Mouse (Mus musculus) frontal cortex, postnatal 10 days (tissue): ENCODE measurements at regions not wholly inside any gene's neighbourhood (a gene's known extent, or its start where the extent isn't known, plus 50 kb on each side); places are given as distances from the start of the nearest gene placed in this dataset.
A peak's percentile ranks its signal among the peaks of the same experiment; 100 is the strongest.
"Not testable (repeated sequence)": the region's sequence is repeated elsewhere in the genome, so short reads cannot be mapped to it uniquely, and the experiment has no call there.

ENCODE experiments used
- DNase-seq, 2 experiments: peaks; one replicate each; pipeline ENCODE4 v3.0.0; 2022; ENCODE audit warnings: low spot score in 2 of 2, mixed read lengths in 1 of 2

DNA sequence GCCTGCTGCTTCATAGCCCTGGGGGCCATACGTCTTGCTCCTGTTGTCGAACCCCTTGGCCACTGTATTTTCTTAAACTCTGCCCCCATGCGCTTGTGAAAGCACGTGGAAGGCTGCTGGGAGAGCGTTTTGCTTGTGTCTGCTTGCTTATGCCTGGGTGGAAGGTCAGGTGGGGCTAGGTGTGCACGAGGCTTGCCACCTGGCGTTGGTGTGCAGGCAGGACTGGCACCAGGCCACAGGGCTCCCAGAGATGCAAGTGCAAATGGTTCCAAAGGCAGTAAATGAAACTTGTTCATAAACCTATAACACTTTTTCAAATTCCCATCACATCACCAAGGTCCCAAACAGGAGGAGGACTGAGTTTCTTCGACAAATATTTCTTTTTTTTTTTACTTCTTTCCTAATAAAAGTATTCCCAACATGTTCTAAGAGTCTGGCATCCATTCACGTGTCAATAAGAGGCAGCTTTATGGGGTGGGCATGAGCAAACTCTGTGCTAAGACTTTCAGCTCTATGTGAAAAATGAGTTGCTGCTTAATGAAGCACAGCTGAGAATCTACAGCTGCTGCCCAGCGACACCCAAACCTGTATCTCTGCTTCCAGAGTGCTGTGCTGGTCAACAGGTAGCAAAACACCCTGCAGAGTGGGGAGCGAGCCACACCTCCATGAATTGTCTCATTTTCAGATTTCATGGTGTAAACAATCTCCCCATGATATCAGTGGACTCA, 116.0 kb upstream of the Gmds start:
- DNase-seq, result no peak

DNA sequence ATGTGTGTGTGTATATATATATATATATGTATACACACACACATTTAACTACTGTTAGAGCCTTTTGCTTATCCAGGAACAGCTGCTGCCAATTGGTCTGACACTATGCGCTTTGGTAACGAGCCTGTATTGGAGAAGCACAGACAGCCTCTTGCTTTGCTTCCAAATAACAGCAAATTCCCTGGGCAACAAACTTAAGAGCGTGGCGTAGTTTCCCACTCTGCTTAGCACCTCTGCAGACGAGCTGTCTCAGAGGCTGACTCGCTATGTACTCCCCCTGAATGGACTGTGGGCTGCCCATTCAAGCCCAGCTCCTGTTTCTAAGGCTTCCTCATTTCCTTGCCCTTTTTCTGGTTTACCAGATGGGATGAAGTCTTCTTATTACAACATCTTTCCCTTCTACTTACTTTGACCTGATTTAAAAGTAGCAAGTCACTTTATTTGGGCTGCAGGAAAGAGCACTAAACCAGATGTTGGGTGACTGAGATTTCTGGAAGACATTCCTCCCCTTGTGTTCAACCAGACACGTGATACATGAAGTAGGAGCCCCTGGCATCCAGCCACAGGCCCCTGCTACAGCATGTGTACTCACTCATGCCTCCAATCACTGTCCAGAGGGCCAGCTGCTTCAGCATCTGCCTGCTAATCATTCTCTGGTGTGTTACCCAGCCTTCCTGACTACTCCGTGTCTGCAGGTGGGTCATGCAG, 111.3 kb upstream of the Gmds start:
- no peak for DNase-seq

- DNase-seq, result no peak
Measured at GRCm38 (mm10) chr13:32444531-32444930, 106.0 kb upstream of the Gmds start.

DNA sequence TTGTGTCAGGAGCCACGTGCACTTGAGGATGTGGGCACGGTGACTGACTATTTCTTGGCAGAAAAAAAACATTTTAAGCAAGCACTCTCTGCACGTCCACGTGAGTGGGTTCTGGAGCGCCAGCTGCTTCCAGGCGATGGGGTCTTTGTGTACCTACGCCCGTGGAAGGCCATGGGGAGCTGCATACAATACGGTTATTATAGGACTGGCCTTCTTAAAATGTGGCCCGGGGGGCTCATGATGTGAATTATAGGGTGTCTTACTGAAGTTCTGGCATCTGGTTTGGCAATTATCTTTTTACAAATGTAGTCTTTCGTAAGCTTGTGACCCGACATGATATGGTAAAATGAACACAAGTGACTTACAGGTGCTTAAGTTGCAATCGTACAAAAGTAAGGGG, 103.5 kb upstream of the Gmds start:
- DNase-seq, result no peak

- no peak for DNase-seq
Measured at GRCm38 (mm10) chr13:32435136-32435535, 96.6 kb upstream of the Gmds start.

DNA sequence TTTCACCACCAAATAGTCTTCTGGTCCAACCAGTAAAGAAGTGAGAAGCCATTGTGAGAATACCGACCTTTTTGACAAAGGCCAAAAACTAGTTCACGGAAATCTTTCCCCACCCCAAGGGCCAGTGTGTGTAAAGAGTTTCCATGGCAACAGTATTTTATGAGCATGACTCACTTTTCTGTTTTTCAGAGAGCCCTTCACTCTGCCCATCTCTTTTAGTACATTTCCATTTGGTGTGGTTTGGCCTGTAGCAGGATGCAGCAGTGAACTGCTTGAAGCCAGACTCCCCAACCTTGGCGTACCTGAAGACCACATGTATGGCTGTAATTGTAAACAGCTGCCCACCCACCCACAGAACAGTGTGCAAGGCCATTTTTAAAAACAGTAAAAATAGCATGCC, 89.9 kb upstream of the Gmds start:
- DNase-seq, result no peak

GRCm38 (mm10) chr13:32426906-32427305, 88.4 kb upstream of the Gmds start:
- no peak for DNase-seq

DNA sequence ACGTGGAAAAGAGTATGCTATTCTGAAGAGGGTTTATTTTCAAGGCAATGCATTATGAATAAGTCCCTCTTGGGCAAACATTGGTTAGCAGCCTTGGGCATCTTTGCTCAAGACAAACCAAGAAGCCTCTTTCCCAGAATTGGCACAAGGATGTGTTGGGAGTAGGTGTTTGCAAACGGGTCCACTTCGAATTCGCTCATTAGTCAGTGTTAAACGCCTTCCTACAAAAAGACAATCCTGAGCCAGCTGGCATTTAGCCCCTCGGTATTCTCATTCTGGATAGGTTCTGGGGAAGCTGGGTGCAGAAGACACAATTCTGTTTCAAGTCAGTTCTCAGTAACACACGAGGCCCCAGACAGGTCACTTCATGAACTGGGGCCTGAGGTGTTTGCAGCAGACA, 87.7 kb upstream of the Gmds start:
- DNase-seq, result no peak

DNA sequence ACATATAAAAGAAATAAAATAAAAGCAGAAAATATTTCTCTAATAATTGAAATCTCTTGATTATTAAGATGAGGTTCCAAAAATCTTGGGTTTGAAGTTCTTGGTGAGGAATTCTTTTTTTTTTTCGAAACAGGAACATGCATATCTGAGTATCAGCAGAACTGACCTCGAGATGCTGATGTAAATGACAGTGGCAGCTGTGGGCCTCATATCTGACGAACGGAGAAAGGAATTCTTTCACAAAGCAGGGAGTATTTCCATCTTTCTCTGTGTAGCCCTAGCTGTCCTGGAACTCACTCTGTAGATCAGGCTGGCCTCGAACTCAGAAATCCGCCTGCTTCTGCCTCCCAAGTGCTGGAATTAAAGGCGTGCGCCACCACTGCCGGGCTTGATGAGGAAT, 86.0 kb upstream of the Gmds start:
- DNase-seq, result not testable (repeated sequence)

GRCm38 (mm10) chr13:32422485-32422884, 83.9 kb upstream of the Gmds start:
- no peak for DNase-seq

GRCm38 (mm10) chr13:32419326-32419725, 80.8 kb upstream of the Gmds start:
- DNase-seq, result no peak

DNA sequence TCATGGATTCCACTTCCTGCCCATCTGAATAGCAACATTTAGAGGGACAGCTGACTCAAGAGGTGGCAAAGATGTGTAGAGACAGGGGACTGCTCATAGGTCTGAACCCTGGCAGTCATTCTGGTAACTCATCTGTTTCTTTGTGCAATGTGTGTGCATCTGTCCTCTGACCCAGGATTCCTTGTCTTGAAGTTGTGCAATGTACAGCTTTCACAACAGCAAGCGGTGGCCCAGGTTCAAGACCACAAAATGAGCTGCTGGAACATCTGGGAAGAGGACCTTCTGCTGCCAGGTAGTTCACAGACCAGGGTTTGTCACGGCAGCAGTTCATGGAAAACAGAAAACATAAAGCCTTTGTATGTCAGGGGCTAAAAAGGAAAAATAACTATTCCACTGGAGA, 80.1 kb upstream of the Gmds start:
- no peak for DNase-seq

- no peak for DNase-seq
Measured at GRCm38 (mm10) chr13:32417907-32418306, 79.4 kb upstream of the Gmds start.

DNA sequence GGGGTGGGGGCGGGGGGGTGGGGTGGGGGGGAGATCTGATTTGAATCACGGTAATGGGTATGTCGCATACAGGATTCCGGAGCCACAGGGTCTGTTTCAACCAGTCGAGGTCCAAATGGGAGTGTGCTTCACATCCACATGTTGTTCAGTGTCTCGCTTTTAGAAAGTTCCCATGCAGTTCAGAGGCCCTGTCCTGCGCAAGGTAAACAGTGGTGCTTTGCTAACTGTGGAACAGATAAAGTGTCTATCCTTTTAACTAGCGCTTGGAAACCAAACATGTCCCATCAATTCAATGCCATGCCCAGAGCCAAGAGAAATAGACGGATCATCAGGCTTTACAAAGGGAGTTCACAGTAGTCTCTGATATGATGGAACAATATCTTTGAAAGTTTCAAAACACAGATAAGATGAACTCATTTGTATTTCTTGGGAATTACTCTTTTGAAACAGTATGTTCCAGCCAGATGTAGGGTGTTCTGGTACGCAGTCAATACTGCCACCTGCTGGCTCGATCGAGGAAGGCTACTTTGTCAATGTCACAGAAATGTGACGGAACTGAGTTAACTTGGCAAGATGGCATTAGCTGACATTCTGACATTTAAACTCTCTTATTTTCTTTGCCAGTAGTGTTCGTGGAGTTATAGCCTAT, 72.9 kb upstream of the Gmds start:
- peak; percentile 29 to 66 for DNase-seq

- no peak for DNase-seq
Measured at GRCm38 (mm10) chr13:32410065-32410464, 71.5 kb upstream of the Gmds start.

- no peak for DNase-seq
Measured at GRCm38 (mm10) chr13:32398616-32399015, 60.1 kb upstream of the Gmds start.
